ENCODE assay signal across 8 mouse cellular contexts in the genomic region with DNA sequence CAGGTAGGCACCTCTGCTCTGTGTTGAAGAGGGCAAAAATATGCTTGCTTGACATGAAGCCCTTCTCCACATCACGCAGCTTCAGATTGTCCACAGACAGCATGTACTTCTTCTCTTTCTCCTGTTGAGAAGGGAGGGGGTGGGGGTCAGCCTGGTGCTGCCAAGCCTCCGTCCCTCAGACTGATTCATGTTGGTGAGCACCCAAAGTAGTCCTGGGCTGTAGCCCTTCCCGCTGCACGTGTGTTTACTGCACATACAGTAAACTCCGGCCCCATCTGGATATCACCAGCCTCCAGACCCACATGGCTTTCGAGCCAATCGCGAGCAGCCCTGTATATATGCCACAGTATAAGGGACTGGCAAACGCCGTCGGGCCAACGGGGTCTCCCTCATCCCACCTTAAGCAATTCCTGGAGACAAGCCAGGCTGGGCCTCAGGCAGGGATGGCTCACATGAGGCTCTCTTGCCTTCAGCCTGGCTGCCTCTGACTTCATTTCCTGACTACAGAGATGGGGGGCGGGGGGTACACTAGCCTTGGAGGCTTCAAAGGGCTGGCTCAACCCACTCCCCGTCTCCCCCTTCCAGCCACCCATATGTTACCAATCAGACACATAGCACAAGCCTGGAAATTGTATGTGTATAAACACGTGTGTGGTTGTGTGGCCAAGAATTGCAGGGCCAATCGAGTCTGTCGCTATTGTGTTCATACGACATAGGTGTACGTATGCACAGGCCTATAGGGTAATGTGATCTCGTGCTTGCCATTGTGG. TPM values are rescaled to one million over a fixed set of nuclear protein-coding genes. Genes with fewer than 3 reads are reported as not detected.
DNase-seq lines count a peak whose midpoint lies in the region; ATAC-seq and TF ChIP-seq lines count a peak whose summit lies in the region.

No protein-coding gene starts in this region.

- 70% methylated on average over 20 of the region's 20 CpGs for WGBS in hindbrain, embryonic 10.5 days
- 66% methylated on average over 20 of the region's 20 CpGs for WGBS in hindbrain, postnatal 0 days
- 24% methylated on average over 20 of the region's 20 CpGs for WGBS in embryonic facial prominence, embryonic 13.5 days
- 20% methylated on average over 20 of the region's 20 CpGs for WGBS in limb, embryonic 11.5 days

- peaks cover 77% of the 10 kb centered on the region for H3K27me3 ChIP-seq in hindbrain, embryonic 10.5 days (ENCODE audit: insufficient read depth, poor library complexity, severe bottlenecking)
- no peaks in the 10 kb centered on the region for H3K27me3 ChIP-seq in hindbrain, postnatal 0 days (ENCODE audit: insufficient read depth, low read length)
- no peaks in the 10 kb centered on the region for H3K27me3 ChIP-seq in embryonic facial prominence, embryonic 13.5 days
- H3K27me3 ChIP-seq in limb, embryonic 11.5 days (ENCODE audit: control insufficient read depth, insufficient read depth, low read length): no peaks in the 10 kb centered on the region

- H3K4me3 ChIP-seq in hindbrain, embryonic 10.5 days: peak overlapping the region; percentile 51; the same call in 1 of the 2 replicates
- no peak overlapping the region for H3K4me3 ChIP-seq in hindbrain, postnatal 0 days (ENCODE audit: low read length)
- H3K4me3 ChIP-seq in embryonic facial prominence, embryonic 13.5 days: peak overlapping the region; percentile 60; the same call in 1 of the 2 replicates
- H3K4me3 ChIP-seq in limb, embryonic 11.5 days (ENCODE audit: low read depth, low read length): peak overlapping the region; percentile 74; the same call in 1 of the 2 replicates

- TF ChIP-seq CTCF in hindbrain, postnatal 0 days (IDR thresholded peaks at IDR 0.05; ENCODE audit: low read depth): no peak
- TF ChIP-seq CTCF in brain, embryonic 14.5 days (IDR thresholded peaks at IDR 0.05; ENCODE audit: borderline replicate concordance, extremely low read depth, insufficient read depth, insufficient read length): no peak

- H3K36me3 ChIP-seq in hindbrain, embryonic 10.5 days: no peaks in the 10 kb centered on the region
- H3K36me3 ChIP-seq in hindbrain, postnatal 0 days (ENCODE audit: insufficient read depth, low read length): no peaks in the 10 kb centered on the region
- peaks cover 19% of the 10 kb centered on the region for H3K36me3 ChIP-seq in embryonic facial prominence, embryonic 13.5 days
- H3K36me3 ChIP-seq in limb, embryonic 11.5 days (ENCODE audit: control insufficient read depth, insufficient read depth, low read length): no peaks in the 10 kb centered on the region

- peaks cover 69% of the 10 kb centered on the region for H3K4me1 ChIP-seq in hindbrain, embryonic 10.5 days (replicated peaks)
- peaks cover 4% of the 10 kb centered on the region for H3K4me1 ChIP-seq in hindbrain, postnatal 0 days (ENCODE audit: insufficient read depth, low read length)
- peaks cover 74% of the 10 kb centered on the region for H3K4me1 ChIP-seq in embryonic facial prominence, embryonic 13.5 days
- H3K4me1 ChIP-seq in limb, embryonic 11.5 days (ENCODE audit: control insufficient read depth, insufficient read depth, low read length): peaks cover 48% of the 10 kb centered on the region

- no peaks in the 10 kb centered on the region for H3K9me3 ChIP-seq in hindbrain, embryonic 10.5 days
- no peaks in the 10 kb centered on the region for H3K9me3 ChIP-seq in hindbrain, postnatal 0 days (ENCODE audit: low read length)
- no peaks in the 10 kb centered on the region for H3K9me3 ChIP-seq in embryonic facial prominence, embryonic 13.5 days
- H3K9me3 ChIP-seq in limb, embryonic 11.5 days (ENCODE audit: control insufficient read depth, low read length): no peaks in the 10 kb centered on the region

- no peak; the same call in 1 of the 2 replicates for ATAC-seq in hindbrain, postnatal 0 days
- ATAC-seq in embryonic facial prominence, embryonic 13.5 days (ENCODE audit: insufficient number of reproducible peaks, insufficient read depth, low FRiP score, low TSS enrichment, low read depth): peak; percentile 70
- peak; percentile 58 for ATAC-seq in limb, embryonic 11.5 days (ENCODE audit: insufficient number of reproducible peaks, low FRiP score, low TSS enrichment, low read depth)

- no peak overlapping the region for H3K9ac ChIP-seq in hindbrain, postnatal 0 days (replicated peaks; ENCODE audit: low read length)
- H3K9ac ChIP-seq in embryonic facial prominence, embryonic 13.5 days: peak overlapping the region; percentile 92
- H3K9ac ChIP-seq in limb, embryonic 11.5 days (ENCODE audit: low read length): peak overlapping the region; percentile 58

- no peak overlapping the region for H3K4me2 ChIP-seq in hindbrain, postnatal 0 days (ENCODE audit: low read depth, low read length)
- peak overlapping the region; percentile 82 for H3K4me2 ChIP-seq in embryonic facial prominence, embryonic 13.5 days
- peak overlapping the region; percentile 96 for H3K4me2 ChIP-seq in limb, embryonic 11.5 days (ENCODE audit: low read depth, severe bottlenecking)

- no peak for TF ChIP-seq POLR2A in brain, embryonic 14.5 days (IDR thresholded peaks at IDR 0.05; ENCODE audit: borderline replicate concordance, extremely low read depth, insufficient read depth, insufficient read length, poor library complexity, severe bottlenecking)

- H3K27ac ChIP-seq in hindbrain, embryonic 10.5 days: peak overlapping the region; percentile 88
- no peak overlapping the region for H3K27ac ChIP-seq in hindbrain, postnatal 0 days
- peak overlapping the region; percentile 100 for H3K27ac ChIP-seq in embryonic facial prominence, embryonic 13.5 days
- H3K27ac ChIP-seq in limb, embryonic 11.5 days (replicated peaks; ENCODE audit: low read depth, low read length): peak overlapping the region; percentile 100

- DNase-seq in hindbrain, embryonic 10.5 days (ENCODE audit: low spot score): peak; percentile 56
- no peak for DNase-seq in hindbrain, postnatal 0 days (ENCODE audit: low spot score)
- DNase-seq in brain, embryonic 14.5 days (ENCODE audit: low read depth): peak; percentile 25
- DNase-seq in limb, embryonic 11.5 days (ENCODE audit: low spot score): peak; percentile 85
- DNase-seq in layer of hippocampus, adult 9-10 months (ENCODE audit: low spot score): no peak
- no peak for DNase-seq in frontal cortex, postnatal 14 days (ENCODE audit: low spot score in 2 of 2)
- no peak for DNase-seq in testis, postnatal 14 days (ENCODE audit: low spot score)

RNA-seq across cellular contexts. Expression of gene Swi5, which starts 29.2 kb away (rescaled TPM):
- 488 and 544 TPM in 2 replicates for polyA plus RNA-seq in hindbrain, embryonic 10.5 days (2016; fragmentation: Nextera tagmentation; extraction: Ambion mirVana)
- total RNA-seq in hindbrain, postnatal 0 days (2014; rRNA removed): 302 and 319 TPM in 2 replicates
- polyA plus RNA-seq in hindbrain, postnatal 0 days (2015; fragmentation: Nextera tagmentation; extraction: Ambion mirVana): 487 and 513 TPM in 2 replicates
- 296 and 327 TPM in 2 replicates for polyA plus RNA-seq in brain, embryonic 14.5 days (2012; rRNA removed)
- 497 and 538 TPM in 2 replicates for polyA plus RNA-seq in embryonic facial prominence, embryonic 13.5 days (2015; fragmentation: Nextera tagmentation; extraction: Ambion mirVana)
- polyA plus RNA-seq in limb, embryonic 11.5 days (2014; fragmentation: Nextera tagmentation; extraction: Ambion mirVana): 272 and 354 TPM in 2 replicates

RNA-seq across cellular contexts. Expression of gene Golga2, which starts 29.9 kb away (rescaled TPM):
- polyA plus RNA-seq in hindbrain, embryonic 10.5 days (2016; fragmentation: Nextera tagmentation; extraction: Ambion mirVana): 20.2 and 22.6 TPM in 2 replicates
- total RNA-seq in hindbrain, postnatal 0 days (2014; rRNA removed): 49.3 and 55.8 TPM in 2 replicates
- polyA plus RNA-seq in hindbrain, postnatal 0 days (2015; fragmentation: Nextera tagmentation; extraction: Ambion mirVana): 24.4 and 25.7 TPM in 2 replicates
- polyA plus RNA-seq in brain, embryonic 14.5 days (2012; rRNA removed): 42.9 and 54.6 TPM in 2 replicates
- polyA plus RNA-seq in embryonic facial prominence, embryonic 13.5 days (2015; fragmentation: Nextera tagmentation; extraction: Ambion mirVana): 25.6 and 31.2 TPM in 2 replicates
- 18.1 and 18.9 TPM in 2 replicates for polyA plus RNA-seq in limb, embryonic 11.5 days (2014; fragmentation: Nextera tagmentation; extraction: Ambion mirVana)

RNA-seq across cellular contexts. Expression of gene Ciz1, which starts 35.1 kb away (rescaled TPM):
- polyA plus RNA-seq in hindbrain, embryonic 10.5 days (2016; fragmentation: Nextera tagmentation; extraction: Ambion mirVana): 56.3 and 69.4 TPM in 2 replicates
- 87.6 and 103 TPM in 2 replicates for total RNA-seq in hindbrain, postnatal 0 days (2014; rRNA removed)
- 33.3 and 40.3 TPM in 2 replicates for polyA plus RNA-seq in hindbrain, postnatal 0 days (2015; fragmentation: Nextera tagmentation; extraction: Ambion mirVana)
- polyA plus RNA-seq in brain, embryonic 14.5 days (2012; rRNA removed): 225 and 268 TPM in 2 replicates
- 48.6 and 54.2 TPM in 2 replicates for polyA plus RNA-seq in embryonic facial prominence, embryonic 13.5 days (2015; fragmentation: Nextera tagmentation; extraction: Ambion mirVana)
- polyA plus RNA-seq in limb, embryonic 11.5 days (2014; fragmentation: Nextera tagmentation; extraction: Ambion mirVana): 52.2 and 67.8 TPM in 2 replicates

RNA-seq across cellular contexts. Expression of gene Dnm1, which starts 36.1 kb away (rescaled TPM):
- polyA plus RNA-seq in hindbrain, embryonic 10.5 days (2016; fragmentation: Nextera tagmentation; extraction: Ambion mirVana): 12.3 and 17.0 TPM in 2 replicates
- 190 and 211 TPM in 2 replicates for total RNA-seq in hindbrain, postnatal 0 days (2014; rRNA removed)
- polyA plus RNA-seq in hindbrain, postnatal 0 days (2015; fragmentation: Nextera tagmentation; extraction: Ambion mirVana): 87.6 and 96.9 TPM in 2 replicates
- polyA plus RNA-seq in brain, embryonic 14.5 days (2012; rRNA removed): 189 and 292 TPM in 2 replicates
- polyA plus RNA-seq in embryonic facial prominence, embryonic 13.5 days (2015; fragmentation: Nextera tagmentation; extraction: Ambion mirVana): 31.9 and 32.4 TPM in 2 replicates
- polyA plus RNA-seq in limb, embryonic 11.5 days (2014; fragmentation: Nextera tagmentation; extraction: Ambion mirVana): 36.1 and 39.9 TPM in 2 replicates

RNA-seq across cellular contexts. Expression of gene Uck1, which starts 57.1 kb away (rescaled TPM):
- 77.2 and 83.0 TPM in 2 replicates for polyA plus RNA-seq in hindbrain, embryonic 10.5 days (2016; fragmentation: Nextera tagmentation; extraction: Ambion mirVana)
- total RNA-seq in hindbrain, postnatal 0 days (2014; rRNA removed): 115 and 138 TPM in 2 replicates
- 90.8 and 92.5 TPM in 2 replicates for polyA plus RNA-seq in hindbrain, postnatal 0 days (2015; fragmentation: Nextera tagmentation; extraction: Ambion mirVana)
- 70.7 and 82.4 TPM in 2 replicates for polyA plus RNA-seq in brain, embryonic 14.5 days (2012; rRNA removed)
- polyA plus RNA-seq in embryonic facial prominence, embryonic 13.5 days (2015; fragmentation: Nextera tagmentation; extraction: Ambion mirVana): 68.9 and 69.4 TPM in 2 replicates
- polyA plus RNA-seq in limb, embryonic 11.5 days (2014; fragmentation: Nextera tagmentation; extraction: Ambion mirVana): 58.6 and 61.5 TPM in 2 replicates

Comparison
In these comparisons a context has a peak if more than half of its experiments do, and no peak if none do; other contexts are left out.
1. DNase-seq: peak in hindbrain, embryonic 10.5 days (single experiment), brain, embryonic 14.5 days (single experiment) and limb, embryonic 11.5 days (single experiment); none in hindbrain, postnatal 0 days (single experiment), layer of hippocampus, adult 9-10 months (single experiment), frontal cortex, postnatal 14 days (0 of 2) and testis, postnatal 14 days (single experiment).